Mouse (Mus musculus): ENCODE measurements around the gene Syngap1. TPM values are rescaled to one million over a fixed set of nuclear protein-coding genes. Genes with fewer than 3 reads are reported as not detected.

Syngap1 gene
- polyA plus RNA-seq, 1 experiment = 5.2 TPM

DNA sequence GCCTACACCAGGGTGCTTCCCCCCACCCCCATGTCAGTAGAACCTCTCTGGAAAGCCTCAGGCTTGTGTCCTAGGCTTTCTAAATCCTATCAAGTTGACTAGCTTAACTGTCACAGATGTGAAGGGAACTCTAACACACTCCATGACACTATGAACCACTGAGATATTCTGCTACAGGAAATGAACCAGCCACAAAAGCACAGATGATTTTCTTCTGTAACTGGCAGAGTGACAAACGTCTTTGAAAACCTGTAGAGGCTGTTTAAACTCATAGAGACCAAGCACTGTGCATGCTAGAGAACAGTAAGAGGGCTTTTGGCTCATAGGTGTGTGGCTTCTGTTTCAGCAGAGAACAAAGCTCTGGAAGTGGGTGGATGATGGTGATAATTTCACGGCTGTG lies 40.0 kb downstream of the Syngap1 start:
- Histone ChIP-seq H3K79me2 (ENCODE audit: control insufficient read depth, insufficient read depth) (no peaks in the 10 kb centered on the region), H3K27me3 (ENCODE audit: control insufficient read depth, insufficient read depth, insufficient read length) (no peaks in the 10 kb centered on the region), H3K4me3 (no peak overlapping the region), H3K36me3 (ENCODE audit: control insufficient read depth, insufficient read depth) (peaks cover 14% of the 10 kb centered on the region), H3K4me2 (ENCODE audit: low read depth) (no peak overlapping the region), H3ac (ENCODE audit: control insufficient read depth, insufficient read length) (no peak overlapping the region)
- no peak for TF ChIP-seq MYOG (IDR thresholded peaks at IDR 0.05; ENCODE audit: control insufficient read depth in 1 of 3, insufficient read depth in 1 of 3, insufficient read length in 2 of 3, low read depth in 2 of 3)
- TF ChIP-seq MAX (IDR thresholded peaks at IDR 0.05; ENCODE audit: low read depth) = no peak
- TF ChIP-seq TCF12 (IDR thresholded peaks at IDR 0.05; ENCODE audit: insufficient read depth, poor library complexity, severe bottlenecking) = no peak
- TF ChIP-seq MYOD1 (IDR thresholded peaks at IDR 0.05; ENCODE audit: control insufficient read depth in 1 of 3, insufficient read length in 2 of 3, low read depth in 2 of 3) = no peak
- no peak for TF ChIP-seq SRF (IDR thresholded peaks at IDR 0.05; ENCODE audit: control insufficient read depth, insufficient read length, low read depth)
- no peak for TF ChIP-seq CEBPB (IDR thresholded peaks at IDR 0.05; ENCODE audit: insufficient read depth, poor library complexity, severe bottlenecking)
- no peak for TF ChIP-seq POLR2AphosphoS2 (IDR thresholded peaks at IDR 0.05; ENCODE audit: insufficient read length, low read depth)
- TF ChIP-seq POLR2A (IDR thresholded peaks at IDR 0.05; ENCODE audit: insufficient read length, low read depth) = no peak
- no peak for TF ChIP-seq USF1 (IDR thresholded peaks at IDR 0.05; ENCODE audit: low read depth)
- TF ChIP-seq E2F4 (IDR thresholded peaks at IDR 0.05; ENCODE audit: insufficient read depth) = no peak
- TF ChIP-seq REST (IDR thresholded peaks at IDR 0.05; ENCODE audit: insufficient read depth, insufficient read length) = no peak
- no peak for TF ChIP-seq TCF3 (IDR thresholded peaks at IDR 0.05; ENCODE audit: insufficient read length, low read depth)

DNA sequence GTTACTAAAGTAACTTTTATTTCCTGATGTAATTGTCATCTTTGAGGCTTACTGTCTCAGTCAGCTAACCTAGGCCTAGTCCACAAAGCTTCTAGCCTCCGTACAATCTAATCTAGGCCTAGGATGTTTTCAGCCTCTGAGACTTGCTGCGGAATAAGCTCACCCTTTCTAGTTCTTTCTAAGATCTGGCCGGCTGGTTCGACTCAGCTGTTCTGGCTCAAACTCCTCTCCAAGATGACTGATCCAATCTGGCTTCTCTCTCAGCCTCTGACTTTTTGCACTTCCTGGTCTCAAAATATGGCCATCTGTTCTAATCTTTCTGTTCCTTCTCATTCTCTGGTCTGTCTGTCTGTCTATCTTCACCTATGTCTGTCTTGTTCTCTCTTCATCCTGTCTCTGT lies 42.3 kb downstream of the Syngap1 start:
- Histone ChIP-seq H3K4me3 (no peak overlapping the region), H3K36me3 (ENCODE audit: control insufficient read depth, insufficient read depth) (peaks cover 8% of the 10 kb centered on the region), H3K4me2 (ENCODE audit: low read depth) (no peak overlapping the region), H3K27me3 (ENCODE audit: control insufficient read depth, insufficient read depth, insufficient read length) (no peaks in the 10 kb centered on the region), H3K79me2 (ENCODE audit: control insufficient read depth, insufficient read depth) (no peaks in the 10 kb centered on the region), H3ac (ENCODE audit: control insufficient read depth, insufficient read length) (no peak overlapping the region)
- TF ChIP-seq SRF (IDR thresholded peaks at IDR 0.05; ENCODE audit: control insufficient read depth, insufficient read length, low read depth) (no peak), POLR2AphosphoS2 (IDR thresholded peaks at IDR 0.05; ENCODE audit: insufficient read length, low read depth) (no peak), TCF3 (IDR thresholded peaks at IDR 0.05; ENCODE audit: insufficient read length, low read depth) (no peak), MYOD1 (IDR thresholded peaks at IDR 0.05; ENCODE audit: control insufficient read depth in 1 of 3, insufficient read length in 2 of 3, low read depth in 2 of 3) (no peak)

DNA sequence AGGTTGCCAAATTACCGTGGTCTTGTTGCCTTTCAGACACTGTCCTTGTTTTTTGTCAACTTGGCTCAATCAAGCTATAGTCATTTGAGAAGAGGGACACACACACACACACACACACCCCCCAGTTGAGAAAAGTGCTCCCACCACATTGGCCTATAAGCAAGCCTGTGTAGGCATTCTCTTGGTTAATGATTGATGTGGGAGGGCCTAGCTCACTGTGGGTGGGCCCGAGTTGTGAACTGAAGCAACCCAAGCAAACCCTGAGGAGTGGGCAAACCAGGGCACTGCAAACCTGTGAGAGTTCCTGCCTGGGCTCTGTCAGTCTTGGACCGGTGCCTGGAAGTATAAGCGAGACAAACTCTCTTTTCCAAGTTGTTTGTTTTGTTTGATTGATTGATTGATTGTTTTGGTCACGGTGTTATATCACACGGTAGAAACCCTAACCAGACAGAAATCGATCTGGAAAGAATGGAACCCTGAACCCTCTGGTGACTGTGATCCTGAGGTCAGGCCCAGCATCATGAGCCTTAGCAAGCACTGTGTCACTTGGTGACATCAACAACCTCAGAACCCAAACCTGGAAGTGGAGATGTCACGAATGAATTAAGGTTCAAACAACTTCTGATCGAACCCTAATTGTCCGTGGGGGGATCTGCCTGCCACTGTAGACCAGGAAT lies 44.6 kb downstream of the Syngap1 start:
- Histone ChIP-seq H3K79me2 (ENCODE audit: control insufficient read depth, insufficient read depth) (no peaks in the 10 kb centered on the region), H3ac (ENCODE audit: control insufficient read depth, insufficient read length) (no peak overlapping the region), H3K36me3 (ENCODE audit: control insufficient read depth, insufficient read depth) (no peaks in the 10 kb centered on the region), H3K4me2 (ENCODE audit: low read depth) (no peak overlapping the region), H3K27me3 (ENCODE audit: control insufficient read depth, insufficient read depth, insufficient read length) (no peaks in the 10 kb centered on the region), H3K4me3 (no peak overlapping the region)
- TF ChIP-seq MAX (IDR thresholded peaks at IDR 0.05; ENCODE audit: low read depth) (no peak), SRF (IDR thresholded peaks at IDR 0.05; ENCODE audit: control insufficient read depth, insufficient read length, low read depth) (no peak), USF1 (IDR thresholded peaks at IDR 0.05; ENCODE audit: low read depth) (no peak), TCF3 (IDR thresholded peaks at IDR 0.05; ENCODE audit: insufficient read length, low read depth) (no peak), REST (IDR thresholded peaks at IDR 0.05; ENCODE audit: insufficient read depth, insufficient read length) (no peak), CEBPB (IDR thresholded peaks at IDR 0.05; ENCODE audit: insufficient read depth, poor library complexity, severe bottlenecking) (no peak), POLR2A (IDR thresholded peaks at IDR 0.05; ENCODE audit: insufficient read length, low read depth) (no peak), MYOD1 (IDR thresholded peaks at IDR 0.05; ENCODE audit: control insufficient read depth in 1 of 3, insufficient read length in 2 of 3, low read depth in 2 of 3) (no peak), E2F4 (IDR thresholded peaks at IDR 0.05; ENCODE audit: insufficient read depth) (no peak)

DNA sequence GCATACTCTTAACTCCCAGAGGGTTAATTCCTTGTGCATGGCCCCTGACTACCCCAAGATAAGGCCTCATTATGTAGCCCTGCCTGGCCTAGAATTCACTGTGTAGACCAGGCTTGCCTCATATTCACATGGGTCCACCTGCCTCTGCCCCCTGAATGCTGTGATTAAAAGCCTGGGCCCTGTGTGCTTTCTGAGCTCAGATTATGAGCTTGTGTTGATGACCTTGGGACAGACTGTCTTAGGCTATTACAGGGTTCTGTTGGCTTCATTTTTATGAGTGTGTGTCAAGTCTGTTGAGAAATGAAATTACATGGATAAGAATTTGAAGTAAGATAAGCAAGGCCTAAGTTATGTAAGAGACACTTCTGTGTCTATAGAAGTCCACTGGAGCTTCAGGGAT lies 49.5 kb downstream of the Syngap1 start:
- Histone ChIP-seq H3K36me3 (ENCODE audit: control insufficient read depth, insufficient read depth) (no peaks in the 10 kb centered on the region), H3ac (ENCODE audit: control insufficient read depth, insufficient read length) (no peak overlapping the region), H3K4me3 (no peak overlapping the region), H3K27me3 (ENCODE audit: control insufficient read depth, insufficient read depth, insufficient read length) (no peaks in the 10 kb centered on the region), H3K4me2 (ENCODE audit: low read depth) (no peak overlapping the region), H3K79me2 (ENCODE audit: control insufficient read depth, insufficient read depth) (no peaks in the 10 kb centered on the region)
- TF ChIP-seq MAX (IDR thresholded peaks at IDR 0.05; ENCODE audit: low read depth) = no peak

DNA sequence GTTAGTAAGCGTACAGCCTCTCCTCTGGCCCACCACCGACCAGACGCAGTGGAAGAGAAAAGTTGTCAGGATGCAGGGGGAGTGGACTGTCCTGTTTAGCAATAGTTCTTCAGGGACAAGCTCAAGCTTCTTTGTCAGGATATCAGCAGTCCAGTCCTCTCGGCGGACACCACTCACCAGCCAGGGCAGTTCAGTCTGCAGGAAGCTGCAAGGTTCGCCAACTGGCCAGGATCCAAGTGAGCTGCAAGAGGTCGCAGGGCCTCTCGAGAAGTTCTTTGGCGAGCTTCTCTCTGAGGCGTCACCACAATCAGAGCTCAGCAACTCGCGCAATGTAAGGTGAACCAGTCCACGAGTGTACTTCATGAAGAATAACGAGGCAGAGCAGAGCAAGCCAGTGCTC lies 53.4 kb downstream of the Syngap1 start:
- no peaks in the 10 kb centered on the region for H3K36me3 ChIP-seq (ENCODE audit: control insufficient read depth, insufficient read depth)
- TF ChIP-seq CEBPB (IDR thresholded peaks at IDR 0.05; ENCODE audit: insufficient read depth, poor library complexity, severe bottlenecking) (no peak), POLR2A (IDR thresholded peaks at IDR 0.05; ENCODE audit: insufficient read length, low read depth) (no peak), REST (IDR thresholded peaks at IDR 0.05; ENCODE audit: insufficient read depth, insufficient read length) (no peak), MYOG (IDR thresholded peaks at IDR 0.05; ENCODE audit: control insufficient read depth in 1 of 3, insufficient read depth in 1 of 3, insufficient read length in 2 of 3, low read depth in 2 of 3) (no peak), TCF12 (IDR thresholded peaks at IDR 0.05; ENCODE audit: insufficient read depth, poor library complexity, severe bottlenecking) (no peak), TCF3 (IDR thresholded peaks at IDR 0.05; ENCODE audit: insufficient read length, low read depth) (no peak), SRF (IDR thresholded peaks at IDR 0.05; ENCODE audit: control insufficient read depth, insufficient read length, low read depth) (no peak), E2F4 (IDR thresholded peaks at IDR 0.05; ENCODE audit: insufficient read depth) (no peak), MYOD1 (IDR thresholded peaks at IDR 0.05; ENCODE audit: control insufficient read depth in 1 of 3, insufficient read length in 2 of 3, low read depth in 2 of 3) (no peak), MAX (IDR thresholded peaks at IDR 0.05; ENCODE audit: low read depth) (no peak), POLR2AphosphoS2 (IDR thresholded peaks at IDR 0.05; ENCODE audit: insufficient read length, low read depth) (no peak), USF1 (IDR thresholded peaks at IDR 0.05; ENCODE audit: low read depth) (no peak)
- no peak overlapping the region for H3ac ChIP-seq (ENCODE audit: control insufficient read depth, insufficient read length)
- H3K79me2 ChIP-seq (ENCODE audit: control insufficient read depth, insufficient read depth) = no peaks in the 10 kb centered on the region
- H3K27me3 ChIP-seq (ENCODE audit: control insufficient read depth, insufficient read depth, insufficient read length) = no peaks in the 10 kb centered on the region
- H3K4me2 ChIP-seq (ENCODE audit: low read depth) = no peak overlapping the region
- H3K4me3 ChIP-seq = no peak overlapping the region

All from myocyte (in vitro differentiated cells).